Mouse (Mus musculus) bone marrow, adult 2 months (tissue): ENCODE data around the gene Fnbp1. TPM values are rescaled to one million over a fixed set of nuclear protein-coding genes. Genes with fewer than 3 reads are reported as not detected.

Experiments
- H3K27ac ChIP-seq: fragments of 200-500 bp; 2 replicates; pipeline ENCODE4 v1.5.1; 2012; ENCODE audit warnings: low read depth, mild to moderate bottlenecking, control low read depth, inconsistent platforms, low read length; ENCODE audit not compliant: control insufficient read depth, poor library complexity, insufficient read depth
- H3K4me1 ChIP-seq: fragments of 200-500 bp; 2 replicates; pipeline ENCODE4 v1.6.1; 2011; ENCODE audit warnings: low read length; ENCODE audit not compliant: control insufficient read depth, insufficient read depth
- H3K4me3 ChIP-seq: fragments of 200-500 bp; replicated peaks from 2 replicates; pipeline ENCODE3; 2011; ENCODE audit warnings: mild to moderate bottlenecking, low read depth, low read length, control low read depth; ENCODE audit not compliant: control insufficient read depth
- CTCF ChIP-seq: fragments of 200-500 bp; IDR thresholded peaks from 2 replicates; pipeline ENCODE4 v1.5.1; 2011; ENCODE audit warnings: low read length, control low read depth; ENCODE audit not compliant: control insufficient read depth, insufficient read depth
- POLR2A ChIP-seq: fragments of 200-500 bp; IDR thresholded peaks from 2 replicates; pipeline ENCODE4 v1.6.1; 2011; ENCODE audit warnings: low read depth, mild to moderate bottlenecking, control low read depth, low read length, borderline replicate concordance; ENCODE audit not compliant: control insufficient read depth
- WGBS: fragments of 180-500 bp; shearing (Covaris S2); methylation state at CpG from one replicate; pipeline ENCODE4 v1.1.7; 2018; 5-methylcytosine and 5-hydroxymethylcytosine counted together
- polyA plus RNA-seq: library from polyadenylated mRNA; stranded (reverse); fragments of >200 nt; gene quantifications from 2 replicates; pipeline ENCODE4 v1.2.4, GENCODE M21; 2011; ENCODE audit warnings: low replicate concordance; ENCODE audit not compliant: missing spikeins, insufficient read depth, insufficient read length

Gene Fnbp1
- polyA plus RNA-seq, 1 experiment: 67.8 TPM

DNA sequence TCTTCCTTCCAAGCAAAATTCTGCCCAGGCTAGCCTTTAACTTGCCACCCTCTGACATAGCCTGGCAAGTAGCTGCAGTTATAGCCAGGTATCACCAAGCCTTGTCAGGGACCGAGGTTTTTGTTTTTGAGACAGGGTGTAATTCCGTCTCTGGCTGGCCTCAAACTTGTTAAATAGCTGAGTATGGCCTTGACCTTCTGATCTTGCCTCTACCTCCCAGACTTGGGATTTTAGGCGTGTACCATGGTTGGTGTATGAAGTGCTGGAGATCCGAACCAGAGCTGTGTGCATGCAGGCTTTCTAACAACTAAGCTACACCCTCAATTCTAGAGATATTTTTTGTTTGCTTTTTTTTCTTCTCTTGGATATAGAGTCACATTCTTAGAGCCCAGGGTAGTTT is 19.8 kb upstream of the Fnbp1 start:
- TF ChIP-seq POLR2A (no peak), CTCF (no peak)
- 85% methylated on average over 4 of the region's 4 CpGs for WGBS
- Histone ChIP-seq H3K4me3 (no peak overlapping the region), H3K4me1 (peaks cover 2% of the 10 kb centered on the region; the same call in 1 of the 2 replicates), H3K27ac (no peak overlapping the region)

GRCm38 (mm10) chr2:31160147-31160920 is 18.5 kb upstream of the Fnbp1 start:
- Histone ChIP-seq H3K27ac (no peak overlapping the region), H3K4me3 (no peak overlapping the region), H3K4me1 (peaks cover 2% of the 10 kb centered on the region; the same call in 1 of the 2 replicates)
- TF ChIP-seq POLR2A (no peak), CTCF (no peak)
- 71% methylated on average over 10 of the region's 10 CpGs for WGBS

DNA sequence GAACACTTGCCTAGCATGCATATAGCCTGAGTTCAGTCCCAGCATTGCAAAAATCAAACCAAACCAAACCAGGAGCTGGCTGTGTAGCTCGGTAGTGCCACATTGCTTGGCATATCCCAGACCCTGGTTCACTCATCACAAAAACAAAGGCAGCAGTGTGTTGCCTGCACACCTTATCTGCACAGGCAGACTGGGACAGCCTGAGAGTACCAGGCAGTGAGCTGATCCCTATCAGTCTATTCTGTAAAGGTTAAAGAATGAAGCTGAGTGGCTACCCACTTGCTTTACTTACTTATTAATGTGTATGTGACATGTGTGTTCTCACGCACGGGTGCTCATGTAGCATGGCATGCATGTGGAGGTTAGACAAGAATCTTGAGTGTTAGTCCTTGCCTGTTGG is 15.0 kb upstream of the Fnbp1 start:
- Histone ChIP-seq H3K4me3 (no peak overlapping the region), H3K27ac (no peak overlapping the region), H3K4me1 (peaks cover 2% of the 10 kb centered on the region; the same call in 1 of the 2 replicates)
- TF ChIP-seq POLR2A (no peak), CTCF (no peak)
- 72% methylated on average over 3 of the region's 3 CpGs for WGBS

- WGBS: under 1% methylated on average over 53 of the region's 53 CpGs
- Histone ChIP-seq H3K4me1 (peaks cover 2% of the 10 kb centered on the region; the same call in 1 of the 2 replicates), H3K27ac (no peak within 1 kb of the TSS; the same call in 1 of the 2 replicates), H3K4me3 (peak within 1 kb of the TSS; percentile 93)
- TF ChIP-seq POLR2A (peak; percentile 72; the same call in 1 of the 2 replicates), CTCF (no peak)
Measured at GRCm38 (mm10) chr2:31151892-31152812, 10.3 kb upstream of the Fnbp1 start, which contains the start of gene Gpr107. Gene Gpr107, plus strand, starts transcription at chr2:31152316.

DNA sequence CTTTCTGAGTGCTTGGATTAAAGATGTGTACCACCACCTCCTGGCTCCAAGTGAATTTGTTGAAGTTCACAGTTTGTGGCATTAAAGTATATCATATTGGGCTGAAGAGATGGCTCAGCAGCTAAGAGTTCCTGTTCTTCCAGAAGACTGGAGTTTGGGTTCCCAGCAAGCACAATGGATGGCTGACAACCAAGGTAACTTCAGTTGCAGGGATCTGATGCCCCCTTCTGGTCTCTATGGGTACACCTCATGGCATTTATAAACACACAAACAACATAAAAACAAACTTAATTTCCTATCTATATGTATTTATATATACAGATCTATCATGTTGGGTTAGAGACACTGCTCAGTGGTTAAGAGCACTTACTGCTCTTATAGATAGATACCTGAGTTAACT is 9.0 kb upstream of the Fnbp1 start:
- TF ChIP-seq CTCF (0 out of 2 replicates have a peak, but pooled peaks have one; percentile 19), POLR2A (no peak)
- H3K4me1 ChIP-seq: peaks cover 2% of the 10 kb centered on the region; the same call in 1 of the 2 replicates
- no peak overlapping the region for H3K27ac ChIP-seq
- no peak overlapping the region for H3K4me3 ChIP-seq

DNA sequence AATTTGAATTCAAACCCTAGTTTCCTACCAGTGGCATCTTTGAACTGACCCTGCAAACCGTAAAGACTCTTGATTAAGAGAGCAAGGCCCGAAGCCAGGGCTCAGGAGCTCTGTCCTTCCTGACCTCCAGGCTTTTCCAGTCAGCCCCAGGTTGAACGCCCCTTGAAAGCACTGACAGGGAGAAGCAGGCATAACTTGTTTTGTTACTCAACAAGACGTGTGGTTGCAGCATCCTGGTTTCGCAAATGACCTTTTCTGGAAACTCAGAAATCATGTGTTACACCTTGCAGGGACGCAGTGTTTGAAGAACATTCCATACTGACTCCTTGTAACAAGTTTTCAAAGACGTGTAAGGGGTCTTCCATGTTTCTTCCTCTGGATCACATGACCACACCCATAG is 5.2 kb upstream of the Fnbp1 start:
- TF ChIP-seq POLR2A: no peak
- no peak for TF ChIP-seq CTCF
- 44% methylated on average over 7 of the region's 7 CpGs for WGBS
- Histone ChIP-seq H3K4me1 (peaks cover 6% of the 10 kb centered on the region), H3K4me3 (no peak overlapping the region), H3K27ac (peak overlapping the region; percentile 13; the same call in 1 of the 2 replicates)

DNA sequence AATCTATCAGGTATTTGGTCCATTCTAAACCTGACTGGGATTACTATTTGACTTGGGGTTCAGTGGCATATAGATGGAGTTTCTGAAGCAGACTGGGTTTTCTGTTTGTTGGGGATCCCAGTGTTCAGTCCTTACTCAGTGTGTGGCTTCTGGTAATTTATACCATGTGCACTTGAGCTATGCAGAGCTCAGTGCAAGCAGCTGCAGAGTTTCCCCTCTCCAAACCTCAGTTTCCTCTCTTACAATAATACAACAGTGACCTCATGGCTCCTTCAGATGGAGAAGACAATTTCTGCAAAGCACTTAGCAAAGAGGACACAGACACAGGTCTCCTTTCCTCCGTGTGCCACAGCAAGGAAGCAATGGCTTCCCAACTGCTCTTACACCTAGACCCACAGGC is 3.1 kb upstream of the Fnbp1 start:
- H3K4me1 ChIP-seq: peaks cover 8% of the 10 kb centered on the region
- no peak overlapping the region for H3K4me3 ChIP-seq
- 13% methylated on average over 1 of the region's 1 CpGs for WGBS
- TF ChIP-seq POLR2A (no peak), CTCF (no peak)
- no peak overlapping the region; the same call in 1 of the 2 replicates for H3K27ac ChIP-seq
